Mouse (Mus musculus) small intestine, adult 2 months (tissue): ENCODE data around the gene Dnah9. TPM values are rescaled to one million over a fixed set of nuclear protein-coding genes. Genes with fewer than 3 reads are reported as not detected.

Experiments used
- H3K27ac ChIP-seq: fragments of 200-500 bp; 2 replicates; pipeline ENCODE4 v1.5.1; 2012; ENCODE audit warnings: low read depth, low read length, control low read depth, inconsistent platforms; ENCODE audit not compliant: insufficient read depth
- H3K27me3 ChIP-seq: fragments of 200-500 bp; 2 replicates; pipeline ENCODE4 v1.6.1; 2012; ENCODE audit warnings: mild to moderate bottlenecking, moderate library complexity, low read length, inconsistent platforms; ENCODE audit not compliant: control insufficient read depth, insufficient read depth
- H3K36me3 ChIP-seq: fragments of 200-500 bp; 2 replicates; pipeline ENCODE4 v1.6.1; 2012; ENCODE audit warnings: mild to moderate bottlenecking, low read length, control low read depth, inconsistent platforms; ENCODE audit not compliant: control insufficient read depth, insufficient read depth
- H3K4me1 ChIP-seq: fragments of 200-500 bp; 2 replicates; pipeline ENCODE4 v1.6.1; 2012; ENCODE audit warnings: low read length, inconsistent platforms, mixed read lengths; ENCODE audit not compliant: control insufficient read depth, insufficient read depth, insufficient read length
- H3K4me3 ChIP-seq: fragments of 200-500 bp; 2 replicates; pipeline ENCODE4 v1.5.1; 2012; ENCODE audit warnings: low read depth, mild to moderate bottlenecking, control low read depth, inconsistent platforms, low read length, moderate library complexity
- CTCF ChIP-seq: fragments of 200-500 bp; IDR thresholded peaks from 2 replicates; pipeline ENCODE4 v1.5.1; 2012; ENCODE audit warnings: low read depth, mild to moderate bottlenecking, control low read depth, inconsistent platforms, low read length, moderate library complexity, mixed read lengths; ENCODE audit not compliant: insufficient replicate concordance, insufficient read length; ENCODE audit errors: extremely low read depth
- POLR2A ChIP-seq: fragments of 200-500 bp; IDR thresholded peaks from 2 replicates; pipeline ENCODE4 v1.6.1; 2012; ENCODE audit warnings: low read depth, mild to moderate bottlenecking, control low read depth, inconsistent platforms, low read length, moderate library complexity
- WGBS: fragments of 180-500 bp; shearing (Covaris S2); methylation state at CpG from one replicate; pipeline ENCODE4 v1.1.7; 2018; 5-methylcytosine and 5-hydroxymethylcytosine counted together
- polyA plus RNA-seq: library from polyadenylated mRNA; depleted of rRNA; stranded (reverse); fragments of >200 nt; gene quantifications from 2 replicates; pipeline ENCODE4 v1.2.3, GENCODE M21; 2012

Dnah9 gene
- polyA plus RNA-seq, 1 experiment, result 0.10 TPM

GRCm38 (mm10) chr11:65801899-65802298 is 366.5 kb downstream of the Dnah9 start:
- Histone ChIP-seq H3K4me3 (no peak overlapping the region), H3K27me3 (no peaks in the 10 kb centered on the region)
- 75% methylated on average over 3 of the region's 3 CpGs for WGBS

GRCm38 (mm10) chr11:65795896-65796295 is 372.5 kb downstream of the Dnah9 start:
- Histone ChIP-seq H3K27ac (no peak overlapping the region), H3K27me3 (no peaks in the 10 kb centered on the region), H3K36me3 (no peaks in the 10 kb centered on the region), H3K4me3 (no peak overlapping the region), H3K4me1 (no peaks in the 10 kb centered on the region)
- WGBS, result 28% methylated on average over 1 of the region's 1 CpGs
- no peak for TF ChIP-seq CTCF
- TF ChIP-seq POLR2A, result no peak

More at GRCm38 (mm10) chr11:65801899-65802298, 366.5 kb downstream of the Dnah9 start:
- Histone ChIP-seq H3K36me3 (no peaks in the 10 kb centered on the region), H3K27ac (no peak overlapping the region), H3K4me1 (no peaks in the 10 kb centered on the region)
- TF ChIP-seq CTCF (no peak), POLR2A (no peak)

GRCm38 (mm10) chr11:65794428-65795219 is 373.7 kb downstream of the Dnah9 start:
- H3K27me3 ChIP-seq, result no peaks in the 10 kb centered on the region
- 46% methylated on average over 10 of the region's 10 CpGs for WGBS
- H3K4me3 ChIP-seq, result no peak overlapping the region
- H3K4me1 ChIP-seq, result no peaks in the 10 kb centered on the region
- TF ChIP-seq POLR2A, result no peak
- H3K36me3 ChIP-seq, result no peaks in the 10 kb centered on the region
- H3K27ac ChIP-seq, result no peak overlapping the region

- Histone ChIP-seq H3K27ac (peak within 1 kb of the TSS; percentile 48), H3K4me3 (peak within 1 kb of the TSS; percentile 97), H3K27me3 (no peaks in the 10 kb centered on the region), H3K36me3 (no peaks in the 10 kb centered on the region), H3K4me1 (peaks cover 4% of the 10 kb centered on the region; the same call in 1 of the 2 replicates)
- WGBS, result under 1% methylated on average over 30 of the region's 36 CpGs
- TF ChIP-seq CTCF (no peak), POLR2A (peak; percentile 97)
Observed at GRCm38 (mm10) chr11:65788154-65788553, 380.2 kb downstream of the Dnah9 start, which contains the start of gene Map2k4. Gene Map2k4 (minus strand): TSS chr11:65788297.

GRCm38 (mm10) chr11:65787421-65788151 is 380.8 kb downstream of the Dnah9 start:
- 1% methylated on average over 71 of the region's 71 CpGs for WGBS
- Histone ChIP-seq H3K4me3 (peak overlapping the region; percentile 97), H3K4me1 (peaks cover 4% of the 10 kb centered on the region; the same call in 1 of the 2 replicates), H3K27me3 (no peaks in the 10 kb centered on the region), H3K36me3 (no peaks in the 10 kb centered on the region), H3K27ac (peak overlapping the region; percentile 10; the same call in 1 of the 2 replicates)
- TF ChIP-seq POLR2A (no peak), CTCF (0 out of 2 replicates have a peak, but pooled peaks have one; percentile 7)

- no peak for TF ChIP-seq CTCF
- TF ChIP-seq POLR2A, result no peak
- H3K4me1 ChIP-seq, result peaks cover 6% of the 10 kb centered on the region; the same call in 1 of the 2 replicates
- H3K27me3 ChIP-seq, result no peaks in the 10 kb centered on the region
- no peak overlapping the region for H3K27ac ChIP-seq
- H3K4me3 ChIP-seq, result no peak overlapping the region
- H3K36me3 ChIP-seq, result 0 out of 2 replicates have a peak, but pooled peaks cover under 1% of the 10 kb centered on the region
- WGBS, result 62% methylated on average over 2 of the region's 2 CpGs
Observed at GRCm38 (mm10) chr11:65786160-65786559, 382.2 kb downstream of the Dnah9 start.

- Histone ChIP-seq H3K36me3 (peaks cover 8% of the 10 kb centered on the region), H3K4me3 (no peak overlapping the region), H3K4me1 (peaks cover 19% of the 10 kb centered on the region; the same call in 1 of the 2 replicates), H3K27me3 (no peaks in the 10 kb centered on the region), H3K27ac (no peak overlapping the region)
- TF ChIP-seq CTCF (no peak), POLR2A (no peak)
- WGBS, result 41% methylated on average over 3 of the region's 3 CpGs
Observed at GRCm38 (mm10) chr11:65781596-65781995, 386.8 kb downstream of the Dnah9 start.
